Mouse (Mus musculus) frontal cortex, postnatal 10 days (tissue): Measurements from ENCODE around the gene Casp9.

ENCODE experiments used
- DNase-seq, 2 experiments: peaks; one replicate each; pipeline ENCODE4 v3.0.0; 2022; ENCODE audit warnings: low spot score in 2 of 2, mixed read lengths in 1 of 2

Gene Casp9

DNA sequence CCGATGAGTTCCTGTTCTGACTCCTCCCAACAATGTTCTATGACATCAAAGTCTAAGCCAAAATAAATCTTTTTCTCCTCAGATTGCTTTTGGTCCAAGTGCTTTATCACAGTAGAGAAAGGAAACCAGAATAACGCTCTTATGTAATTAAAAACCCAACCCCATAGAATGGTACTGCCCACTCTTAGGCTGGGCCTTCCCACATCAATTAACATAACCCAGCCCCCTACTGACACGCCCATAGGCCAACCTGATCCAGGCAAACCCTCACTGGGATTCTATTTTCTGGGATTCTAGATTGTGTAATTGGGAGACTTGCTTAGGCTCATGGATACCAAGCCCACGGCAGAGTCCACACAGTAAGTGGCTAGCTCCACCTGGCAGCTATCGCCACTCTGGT, 71.6 kb downstream of the Casp9 start:
- DNase-seq: no peak
